Mouse (Mus musculus): ENCODE results near the gene Usp29. TPM values are rescaled to one million over a fixed set of nuclear protein-coding genes. Genes with fewer than 3 reads are reported as not detected.
"Not testable (repeated sequence)": the region's sequence is repeated elsewhere in the genome, so short reads cannot be mapped to it uniquely, and the experiment has no call there.

Usp29 gene
- polyA plus RNA-seq, 1 experiment from 2014 or later = 14.4 TPM

DNA sequence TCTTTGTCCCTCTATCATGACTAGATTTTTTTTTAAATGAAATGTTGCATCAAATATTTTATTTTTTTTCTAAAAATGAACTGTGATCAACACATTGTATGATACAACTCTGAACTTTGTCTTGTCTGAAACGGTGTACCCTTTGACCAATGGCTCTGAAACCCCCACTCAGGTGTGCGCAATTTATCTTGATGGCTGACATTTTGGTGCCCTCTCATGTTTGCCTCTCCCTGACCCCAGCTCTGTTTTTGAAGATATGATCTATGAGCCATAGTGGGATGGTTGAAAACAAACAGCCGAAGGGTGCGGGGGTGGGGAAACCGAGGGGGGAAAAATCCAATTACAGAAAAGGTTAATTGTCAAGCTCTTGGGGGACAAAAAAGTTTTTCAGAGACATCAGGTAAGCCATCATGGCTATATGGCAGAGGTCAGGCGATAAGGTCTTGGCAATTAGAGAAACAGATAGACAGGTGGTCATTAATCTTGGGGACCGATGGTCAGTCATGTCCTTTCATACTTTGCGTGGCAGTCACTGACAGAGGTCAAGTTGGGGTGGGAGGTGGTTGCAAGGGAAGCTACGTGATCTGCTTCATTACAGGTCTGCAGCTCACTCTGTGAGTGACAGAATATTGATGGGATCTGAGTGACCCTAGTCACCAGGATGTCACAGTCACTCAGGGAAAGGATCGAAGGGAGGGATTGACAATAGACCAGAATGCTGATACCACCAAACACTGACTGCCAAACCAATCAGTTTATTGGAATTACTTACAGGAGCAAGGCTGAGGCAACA lies 125.4 kb downstream of the Usp29 start:
- Histone ChIP-seq H3K4me3 (ENCODE audit: low read depth, low read length) (no peak overlapping the region), H3K9me3 (ENCODE audit: control insufficient read depth, low read length) (no peaks in the 10 kb centered on the region), H3K4me1 (replicated peaks; ENCODE audit: control insufficient read depth, insufficient read depth, low read length) (peaks cover 11% of the 10 kb centered on the region; the same call in 1 of the 2 replicates), H3K27me3 (ENCODE audit: control insufficient read depth, insufficient read depth, low read length) (no peaks in the 10 kb centered on the region), H3K9ac (ENCODE audit: low read length) (no peak overlapping the region), H3K36me3 (ENCODE audit: control insufficient read depth, insufficient read depth, low read length) (no peaks in the 10 kb centered on the region), H3K27ac (ENCODE audit: low read depth, low read length) (no peak overlapping the region), H3K4me2 (ENCODE audit: low read depth, low read length, severe bottlenecking) (no peak overlapping the region)
- no peak for ATAC-seq (replicated peaks; ENCODE audit: low FRiP score)
- WGBS = 93% methylated on average over 10 of the region's 10 CpGs
- no peak for DNase-seq (ENCODE audit: low spot score)

DNA sequence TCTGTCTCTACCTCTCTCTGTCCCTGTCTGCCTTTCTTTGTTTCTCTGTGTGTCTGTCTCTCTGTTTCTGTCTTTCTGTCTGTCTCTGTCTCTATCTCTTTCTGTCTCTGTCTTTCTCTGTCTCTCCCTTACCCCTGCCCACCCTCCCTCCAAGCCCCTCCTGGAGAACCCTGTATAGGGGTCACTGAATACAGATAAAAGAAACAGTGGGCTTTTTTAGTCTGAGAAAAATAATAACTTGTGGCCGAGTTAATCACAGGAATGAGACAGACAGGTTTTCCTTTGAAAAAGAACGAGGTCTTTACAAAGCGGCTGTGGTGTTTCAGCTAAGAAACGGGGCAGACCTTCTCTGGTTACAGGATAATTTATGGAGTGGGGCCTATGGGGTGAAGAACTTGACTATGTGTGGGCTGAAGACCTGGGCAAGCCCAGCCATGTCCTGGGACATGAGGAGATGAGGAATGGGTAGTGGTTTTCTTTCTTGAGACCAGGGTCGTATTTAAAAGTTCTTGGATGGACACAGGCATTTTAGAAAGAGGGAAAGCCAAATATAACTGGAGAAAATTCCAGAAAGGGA lies 128.4 kb downstream of the Usp29 start:
- H3K4me2 ChIP-seq (ENCODE audit: low read depth, low read length, severe bottlenecking) = no peak overlapping the region
- no peak overlapping the region for H3K27ac ChIP-seq (ENCODE audit: low read depth, low read length)
- H3K36me3 ChIP-seq (ENCODE audit: control insufficient read depth, insufficient read depth, low read length) = no peaks in the 10 kb centered on the region
- H3K27me3 ChIP-seq (ENCODE audit: control insufficient read depth, insufficient read depth, low read length) = no peaks in the 10 kb centered on the region
- ATAC-seq (replicated peaks; ENCODE audit: low FRiP score) (no peak), DNase-seq (ENCODE audit: low spot score) (no peak)
- H3K4me1 ChIP-seq (replicated peaks; ENCODE audit: control insufficient read depth, insufficient read depth, low read length) = peaks cover 5% of the 10 kb centered on the region; the same call in 1 of the 2 replicates
- H3K4me3 ChIP-seq (ENCODE audit: low read depth, low read length) = no peak overlapping the region
- H3K9ac ChIP-seq (ENCODE audit: low read length) = no peak overlapping the region
- H3K9me3 ChIP-seq (ENCODE audit: control insufficient read depth, low read length) = no peaks in the 10 kb centered on the region
- WGBS = 23% methylated on average over 5 of the region's 5 CpGs

DNA sequence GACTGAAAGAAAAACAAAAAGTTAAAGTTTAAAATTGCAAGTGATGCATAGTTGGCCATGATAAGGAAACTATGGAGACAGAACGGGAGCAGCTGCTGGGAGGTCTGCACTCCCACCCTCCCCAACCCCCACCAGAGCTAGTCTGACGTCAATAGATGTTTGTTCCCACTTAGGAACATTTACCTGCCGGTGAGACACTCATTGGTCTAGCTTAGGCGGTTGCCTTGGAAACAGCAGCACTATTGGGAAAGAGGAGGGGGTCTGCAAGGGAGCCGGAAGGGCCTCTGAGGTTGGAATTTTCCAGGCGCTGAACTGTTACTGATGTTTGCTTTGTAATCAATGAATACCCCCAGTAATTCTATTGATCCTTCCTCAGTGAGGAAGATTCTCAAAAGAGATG lies 130.3 kb downstream of the Usp29 start:
- 4% methylated on average over 6 of the region's 6 CpGs for WGBS
- DNase-seq (ENCODE audit: low spot score) (peak; percentile 55), ATAC-seq (replicated peaks; ENCODE audit: low FRiP score) (peak; percentile 88)
- Histone ChIP-seq H3K4me3 (ENCODE audit: low read depth, low read length) (no peak overlapping the region), H3K9ac (ENCODE audit: low read length) (no peak overlapping the region), H3K27ac (ENCODE audit: low read depth, low read length) (no peak overlapping the region), H3K4me1 (replicated peaks; ENCODE audit: control insufficient read depth, insufficient read depth, low read length) (peaks cover 5% of the 10 kb centered on the region; the same call in 1 of the 2 replicates), H3K27me3 (ENCODE audit: control insufficient read depth, insufficient read depth, low read length) (no peaks in the 10 kb centered on the region), H3K9me3 (ENCODE audit: control insufficient read depth, low read length) (no peaks in the 10 kb centered on the region), H3K4me2 (ENCODE audit: low read depth, low read length, severe bottlenecking) (no peak overlapping the region), H3K36me3 (ENCODE audit: control insufficient read depth, insufficient read depth, low read length) (no peaks in the 10 kb centered on the region)

DNA sequence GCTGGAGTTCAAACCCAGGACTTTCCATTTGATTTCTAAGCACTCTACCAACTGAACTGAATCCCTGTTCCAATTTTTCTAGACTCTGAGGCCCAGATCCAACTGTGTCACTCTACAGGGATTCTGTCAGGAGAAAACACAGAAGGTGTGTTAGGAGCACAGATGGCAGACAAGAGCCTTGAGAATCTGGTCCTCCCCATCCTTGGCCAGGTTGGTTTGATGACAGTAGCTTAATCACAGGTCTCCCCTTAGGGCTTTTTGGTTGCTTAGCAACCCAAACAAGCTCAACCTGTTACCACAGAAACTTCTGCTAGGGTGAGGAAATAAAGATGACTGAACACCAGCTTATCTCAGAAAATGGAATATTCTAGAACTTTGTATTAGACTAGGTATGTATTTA lies 136.0 kb downstream of the Usp29 start:
- Histone ChIP-seq H3K36me3 (ENCODE audit: control insufficient read depth, insufficient read depth, low read length) (no peaks in the 10 kb centered on the region), H3K27ac (ENCODE audit: low read depth, low read length) (no peak overlapping the region), H3K9me3 (ENCODE audit: control insufficient read depth, low read length) (no peaks in the 10 kb centered on the region), H3K27me3 (ENCODE audit: control insufficient read depth, insufficient read depth, low read length) (no peaks in the 10 kb centered on the region), H3K9ac (ENCODE audit: low read length) (no peak overlapping the region), H3K4me3 (ENCODE audit: low read depth, low read length) (no peak overlapping the region), H3K4me1 (replicated peaks; ENCODE audit: control insufficient read depth, insufficient read depth, low read length) (no peaks in the 10 kb centered on the region), H3K4me2 (ENCODE audit: low read depth, low read length, severe bottlenecking) (no peak overlapping the region)
- ATAC-seq (replicated peaks; ENCODE audit: low FRiP score) (no peak), DNase-seq (ENCODE audit: low spot score) (no peak)

DNA sequence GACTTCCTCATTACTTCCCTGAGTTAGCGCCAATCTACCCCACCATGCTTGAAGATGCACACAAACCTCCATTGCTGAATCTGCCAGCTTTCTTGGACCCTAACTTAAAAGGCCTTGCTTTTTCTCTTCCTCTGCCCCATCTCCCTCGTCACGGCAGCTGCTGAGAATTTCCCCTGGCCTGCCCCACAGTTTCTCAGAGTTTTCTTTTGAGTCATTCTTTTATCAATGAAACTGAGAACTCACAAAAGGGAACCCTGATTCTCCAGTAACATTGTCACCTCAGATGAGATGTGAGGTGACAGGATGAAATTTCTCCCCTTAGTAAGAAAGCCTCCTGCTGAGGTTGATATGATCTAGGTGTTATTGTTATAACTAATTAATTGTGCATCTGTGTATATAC lies 138.5 kb downstream of the Usp29 start:
- H3K4me2 ChIP-seq (ENCODE audit: low read depth, low read length, severe bottlenecking) = no peak overlapping the region
- H3K27me3 ChIP-seq (ENCODE audit: control insufficient read depth, insufficient read depth, low read length) = no peaks in the 10 kb centered on the region
- WGBS = 82% methylated on average over 3 of the region's 3 CpGs
- no peaks in the 10 kb centered on the region for H3K9me3 ChIP-seq (ENCODE audit: control insufficient read depth, low read length)
- H3K36me3 ChIP-seq (ENCODE audit: control insufficient read depth, insufficient read depth, low read length) = no peaks in the 10 kb centered on the region
- no peak overlapping the region for H3K4me3 ChIP-seq (ENCODE audit: low read depth, low read length)
- ATAC-seq (replicated peaks; ENCODE audit: low FRiP score) (no peak), DNase-seq (ENCODE audit: low spot score) (no peak)
- no peak overlapping the region for H3K27ac ChIP-seq (ENCODE audit: low read depth, low read length)
- no peaks in the 10 kb centered on the region for H3K4me1 ChIP-seq (replicated peaks; ENCODE audit: control insufficient read depth, insufficient read depth, low read length)
- no peak overlapping the region for H3K9ac ChIP-seq (ENCODE audit: low read length)

DNA sequence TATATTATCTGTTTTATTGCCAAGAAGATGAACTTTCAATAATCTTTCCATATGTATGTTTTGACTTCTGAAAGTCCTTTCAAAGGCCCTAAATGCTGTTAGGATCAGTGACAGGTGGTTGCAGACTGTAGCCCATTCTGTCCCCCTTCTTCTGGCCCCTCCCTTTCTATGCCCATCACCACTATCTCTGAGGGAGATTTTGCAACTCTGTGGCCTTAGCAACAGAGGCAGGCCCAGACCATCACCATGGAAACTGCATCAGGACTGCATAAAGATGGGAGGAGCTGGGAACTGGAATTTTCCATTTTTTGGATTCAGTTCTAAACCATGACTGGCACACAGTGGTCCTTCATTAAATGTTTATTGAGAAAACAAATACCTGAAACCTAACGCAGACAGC lies 139.2 kb downstream of the Usp29 start:
- H3K36me3 ChIP-seq (ENCODE audit: control insufficient read depth, insufficient read depth, low read length) = no peaks in the 10 kb centered on the region
- DNase-seq (ENCODE audit: low spot score) (no peak), ATAC-seq (replicated peaks; ENCODE audit: low FRiP score) (peak; percentile 27; the same call in 1 of the 2 replicates)
- H3K4me1 ChIP-seq (replicated peaks; ENCODE audit: control insufficient read depth, insufficient read depth, low read length) = no peaks in the 10 kb centered on the region
- no peak overlapping the region for H3K4me2 ChIP-seq (ENCODE audit: low read depth, low read length, severe bottlenecking)
- H3K4me3 ChIP-seq (ENCODE audit: low read depth, low read length) = no peak overlapping the region
- H3K9me3 ChIP-seq (ENCODE audit: control insufficient read depth, low read length) = no peaks in the 10 kb centered on the region
- H3K27ac ChIP-seq (ENCODE audit: low read depth, low read length) = no peak overlapping the region
- 85% methylated on average over 1 of the region's 1 CpGs for WGBS
- H3K9ac ChIP-seq (ENCODE audit: low read length) = no peak overlapping the region
- H3K27me3 ChIP-seq (ENCODE audit: control insufficient read depth, insufficient read depth, low read length) = no peaks in the 10 kb centered on the region

DNA sequence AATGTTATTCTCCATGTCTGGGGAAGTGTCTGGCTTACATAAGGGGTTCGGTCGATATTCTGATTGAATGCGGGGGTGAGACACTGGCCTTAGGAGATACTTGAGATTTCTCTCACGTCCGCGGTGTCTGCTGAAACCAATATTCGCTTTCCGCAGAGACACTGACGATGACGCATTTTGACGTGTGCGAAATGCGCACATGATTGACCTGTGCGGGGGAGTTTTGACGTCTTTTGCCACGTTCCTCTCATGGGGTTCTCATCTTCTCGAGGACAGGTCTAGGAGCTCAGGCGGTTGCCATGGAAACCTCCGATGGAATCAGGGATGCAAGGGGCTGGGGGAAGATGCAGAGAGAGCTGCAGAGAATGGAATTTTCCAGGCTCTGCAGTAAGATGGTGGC lies 144.1 kb downstream of the Usp29 start:
- Histone ChIP-seq H3K4me2 (ENCODE audit: low read depth, low read length, severe bottlenecking) (no peak overlapping the region), H3K9ac (ENCODE audit: low read length) (no peak overlapping the region), H3K4me3 (ENCODE audit: low read depth, low read length) (no peak overlapping the region), H3K36me3 (ENCODE audit: control insufficient read depth, insufficient read depth, low read length) (no peaks in the 10 kb centered on the region), H3K27ac (ENCODE audit: low read depth, low read length) (no peak overlapping the region), H3K27me3 (ENCODE audit: control insufficient read depth, insufficient read depth, low read length) (no peaks in the 10 kb centered on the region), H3K4me1 (replicated peaks; ENCODE audit: control insufficient read depth, insufficient read depth, low read length) (no peaks in the 10 kb centered on the region), H3K9me3 (ENCODE audit: control insufficient read depth, low read length) (no peaks in the 10 kb centered on the region)
- ATAC-seq (replicated peaks; ENCODE audit: low FRiP score) (0 out of 2 replicates have a peak, but pooled peaks have one; percentile 42), DNase-seq (ENCODE audit: low spot score) (peak; percentile 46)
- 67% methylated on average over 19 of the region's 19 CpGs for WGBS

DNA sequence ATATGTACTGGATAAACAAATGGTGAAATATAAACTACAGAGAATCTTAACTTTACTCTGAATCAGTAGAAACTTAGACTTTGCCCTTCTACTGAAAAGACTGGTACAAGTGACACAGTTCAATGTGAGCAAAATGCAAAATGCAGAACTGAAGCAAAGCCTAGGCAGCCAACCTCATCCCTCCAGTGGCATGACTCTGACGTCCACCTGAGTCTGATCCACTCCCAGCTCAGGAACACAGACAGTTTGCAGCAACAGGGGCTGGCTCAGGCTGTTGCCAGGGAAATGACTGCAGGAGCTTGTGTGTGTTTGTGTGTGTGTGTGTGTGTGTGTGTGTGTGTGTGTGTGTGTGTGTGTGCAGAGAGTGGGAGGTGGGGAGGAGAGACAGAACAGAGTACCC lies 147.8 kb downstream of the Usp29 start:
- no peak overlapping the region for H3K4me2 ChIP-seq (ENCODE audit: low read depth, low read length, severe bottlenecking)
- no peaks in the 10 kb centered on the region for H3K36me3 ChIP-seq (ENCODE audit: control insufficient read depth, insufficient read depth, low read length)
- no peak overlapping the region for H3K4me3 ChIP-seq (ENCODE audit: low read depth, low read length)
- no peak for DNase-seq (ENCODE audit: low spot score)
- H3K27ac ChIP-seq (ENCODE audit: low read depth, low read length) = no peak overlapping the region
- no peaks in the 10 kb centered on the region for H3K4me1 ChIP-seq (replicated peaks; ENCODE audit: control insufficient read depth, insufficient read depth, low read length)
- no peaks in the 10 kb centered on the region for H3K27me3 ChIP-seq (ENCODE audit: control insufficient read depth, insufficient read depth, low read length)
- ATAC-seq (replicated peaks; ENCODE audit: low FRiP score) = no peak
- H3K9me3 ChIP-seq (ENCODE audit: control insufficient read depth, low read length) = no peaks in the 10 kb centered on the region
- WGBS = 79% methylated on average over 1 of the region's 1 CpGs
- H3K9ac ChIP-seq (ENCODE audit: low read length) = no peak overlapping the region

DNA sequence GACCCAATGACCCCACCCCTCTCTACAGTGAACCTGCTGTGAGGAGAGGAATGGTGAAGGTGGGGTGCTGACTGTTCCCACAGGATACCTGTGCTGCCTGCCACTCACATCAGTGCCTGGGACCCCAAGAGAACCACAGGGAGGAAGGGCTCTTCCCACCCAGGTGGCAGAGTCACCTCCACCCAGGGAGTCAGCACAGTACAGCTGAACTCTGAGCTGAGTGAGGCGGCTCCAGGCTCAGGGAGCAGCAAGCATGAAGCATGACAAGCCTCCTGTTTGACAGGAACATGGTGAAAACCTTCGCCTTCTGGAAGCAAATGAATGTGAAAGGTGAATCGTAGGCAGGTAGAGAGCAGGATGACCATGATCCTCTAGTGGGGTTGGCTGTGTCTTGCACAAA lies 148.5 kb downstream of the Usp29 start:
- ATAC-seq (replicated peaks; ENCODE audit: low FRiP score); H3K9ac ChIP-seq (ENCODE audit: low read length); H3K4me2 ChIP-seq (ENCODE audit: low read depth, low read length, severe bottlenecking); H3K36me3 ChIP-seq (ENCODE audit: control insufficient read depth, insufficient read depth, low read length); DNase-seq (ENCODE audit: low spot score); H3K27ac ChIP-seq (ENCODE audit: low read depth, low read length); H3K27me3 ChIP-seq (ENCODE audit: control insufficient read depth, insufficient read depth, low read length); H3K4me3 ChIP-seq (ENCODE audit: low read depth, low read length); H3K9me3 ChIP-seq (ENCODE audit: control insufficient read depth, low read length); H3K4me1 ChIP-seq (replicated peaks; ENCODE audit: control insufficient read depth, insufficient read depth, low read length): not testable (repeated sequence)
- 90% methylated on average over 3 of the region's 3 CpGs for WGBS
